Mouse (Mus musculus) testis, adult 2 months (tissue): ENCODE measurements around the gene 4932438A13Rik. TPM values are rescaled to one million over a fixed set of nuclear protein-coding genes. Genes with fewer than 3 reads are reported as not detected.

Experiments used
- H3K27ac ChIP-seq: fragments of 200-500 bp; 2 replicates; pipeline ENCODE4 v1.5.1; 2012; ENCODE audit warnings: low read depth, low read length; ENCODE audit not compliant: control insufficient read depth, insufficient read depth
- H3K27me3 ChIP-seq: fragments of 200-500 bp; 2 replicates; pipeline ENCODE4 v1.6.1; 2012; ENCODE audit warnings: mild to moderate bottlenecking, low read length, moderate library complexity; ENCODE audit not compliant: control insufficient read depth, insufficient read depth
- H3K36me3 ChIP-seq: fragments of 200-500 bp; 2 replicates; pipeline ENCODE4 v1.6.1; 2012; ENCODE audit warnings: mild to moderate bottlenecking, low read length; ENCODE audit not compliant: control insufficient read depth, insufficient read depth
- H3K4me1 ChIP-seq: fragments of 200-500 bp; 2 replicates; pipeline ENCODE4 v1.6.1; 2012; ENCODE audit warnings: low read length; ENCODE audit not compliant: control insufficient read depth, insufficient read depth
- H3K4me3 ChIP-seq: fragments of 200-500 bp; 2 replicates; pipeline ENCODE4 v1.5.1; 2012; ENCODE audit warnings: low read depth, mild to moderate bottlenecking, low read length, moderate library complexity, mixed read lengths; ENCODE audit not compliant: control insufficient read depth
- CTCF ChIP-seq: fragments of 200-500 bp; IDR thresholded peaks from 2 replicates; pipeline ENCODE4 v1.5.1; 2012; ENCODE audit warnings: low read depth, mild to moderate bottlenecking, inconsistent platforms, low read length, moderate library complexity; ENCODE audit not compliant: control insufficient read depth, insufficient read depth, insufficient replicate concordance
- POLR2A ChIP-seq: fragments of 200-500 bp; IDR thresholded peaks from 2 replicates; pipeline ENCODE4 v1.6.1; 2012; ENCODE audit warnings: low read depth, mild to moderate bottlenecking, inconsistent platforms, low read length, moderate library complexity; ENCODE audit not compliant: control insufficient read depth
- polyA plus RNA-seq: library from polyadenylated mRNA; depleted of rRNA; stranded (reverse); fragments of >200 nt; gene quantifications from 2 replicates; pipeline ENCODE4 v1.2.3, GENCODE M21; 2012

4932438A13Rik gene
- polyA plus RNA-seq, 1 experiment, result 37.5 TPM

GRCm38 (mm10) chr3:36941572-36941971 lies 78.7 kb downstream of the 4932438A13Rik start:
- no peak for TF ChIP-seq POLR2A
- TF ChIP-seq CTCF, result no peak
- Histone ChIP-seq H3K36me3 (no peaks in the 10 kb centered on the region; the same call in none of the 2 replicates), H3K4me1 (no peaks in the 10 kb centered on the region), H3K27me3 (no peaks in the 10 kb centered on the region), H3K4me3 (no peak overlapping the region), H3K27ac (no peak overlapping the region)

GRCm38 (mm10) chr3:36942108-36942507 lies 79.2 kb downstream of the 4932438A13Rik start:
- TF ChIP-seq POLR2A, result no peak
- no peak for TF ChIP-seq CTCF
- Histone ChIP-seq H3K4me1 (no peaks in the 10 kb centered on the region), H3K27me3 (no peaks in the 10 kb centered on the region), H3K36me3 (no peaks in the 10 kb centered on the region; the same call in 1 of the 2 replicates), H3K4me3 (no peak overlapping the region), H3K27ac (no peak overlapping the region)

- H3K27me3 ChIP-seq, result no peaks in the 10 kb centered on the region
- TF ChIP-seq CTCF (no peak), POLR2A (no peak)
- H3K27ac ChIP-seq, result no peak overlapping the region
- H3K4me3 ChIP-seq, result no peak overlapping the region
- no peaks in the 10 kb centered on the region for H3K4me1 ChIP-seq
- H3K36me3 ChIP-seq, result no peaks in the 10 kb centered on the region; the same call in 1 of the 2 replicates
These were observed 80.8 kb downstream of the 4932438A13Rik start for GRCm38 (mm10) chr3:36943706-36944105.

GRCm38 (mm10) chr3:37037979-37038378 lies 175.1 kb downstream of the 4932438A13Rik start:
- Histone ChIP-seq H3K4me3 (no peak overlapping the region), H3K36me3 (peaks cover 4% of the 10 kb centered on the region), H3K27me3 (no peaks in the 10 kb centered on the region), H3K4me1 (no peaks in the 10 kb centered on the region), H3K27ac (no peak overlapping the region)
- no peak for TF ChIP-seq CTCF
- no peak for TF ChIP-seq POLR2A

- Histone ChIP-seq H3K27ac (no peak overlapping the region), H3K4me1 (no peaks in the 10 kb centered on the region), H3K27me3 (no peaks in the 10 kb centered on the region), H3K36me3 (peaks cover 2% of the 10 kb centered on the region), H3K4me3 (no peak overlapping the region)
- TF ChIP-seq CTCF (no peak), POLR2A (no peak)
These were observed 176.9 kb downstream of the 4932438A13Rik start for GRCm38 (mm10) chr3:37039811-37040210.

- TF ChIP-seq CTCF (no peak), POLR2A (no peak)
- Histone ChIP-seq H3K4me1 (no peaks in the 10 kb centered on the region), H3K36me3 (no peaks in the 10 kb centered on the region; the same call in 1 of the 2 replicates), H3K27ac (no peak overlapping the region), H3K27me3 (no peaks in the 10 kb centered on the region), H3K4me3 (no peak overlapping the region)
These were observed 188.6 kb downstream of the 4932438A13Rik start for GRCm38 (mm10) chr3:37051491-37051890.

- Histone ChIP-seq H3K36me3 (no peaks in the 10 kb centered on the region), H3K27ac (peak within 1 kb of the TSS; percentile 95), H3K4me3 (peak within 1 kb of the TSS; percentile 96), H3K27me3 (no peaks in the 10 kb centered on the region), H3K4me1 (peaks cover 5% of the 10 kb centered on the region)
- TF ChIP-seq CTCF (no peak), POLR2A (no peak; the same call in 1 of the 2 replicates)
These were observed 200.5 kb downstream of the 4932438A13Rik start, which contains the start of gene Adad1 for GRCm38 (mm10) chr3:37063406-37063805. TSS of gene Adad1 (plus strand) at chr3:37063527.

- H3K27ac ChIP-seq, result no peak overlapping the region
- H3K4me1 ChIP-seq, result no peaks in the 10 kb centered on the region
- H3K4me3 ChIP-seq, result no peak overlapping the region
- no peaks in the 10 kb centered on the region for H3K27me3 ChIP-seq
- TF ChIP-seq POLR2A, result no peak
- TF ChIP-seq CTCF, result peak; percentile 26; the same call in 1 of the 2 replicates
- H3K36me3 ChIP-seq, result no peaks in the 10 kb centered on the region; the same call in 1 of the 2 replicates
These were observed 210.3 kb downstream of the 4932438A13Rik start for GRCm38 (mm10) chr3:37073211-37073610.

- H3K27me3 ChIP-seq, result no peaks in the 10 kb centered on the region
- no peak overlapping the region for H3K27ac ChIP-seq
- H3K4me1 ChIP-seq, result no peaks in the 10 kb centered on the region
- TF ChIP-seq POLR2A, result no peak
- no peak for TF ChIP-seq CTCF
- H3K36me3 ChIP-seq, result no peaks in the 10 kb centered on the region
- H3K4me3 ChIP-seq, result no peak overlapping the region
These were observed 222.0 kb downstream of the 4932438A13Rik start for GRCm38 (mm10) chr3:37084860-37085259.
